Mouse (Mus musculus) heart, adult 2 months (tissue): ENCODE measurements around the gene Bscl2. TPM values are rescaled to one million over a fixed set of nuclear protein-coding genes. Genes with fewer than 3 reads are reported as not detected.
A peak's percentile ranks its signal among the peaks of the same experiment; 100 is the strongest.

Experiments
- DNase-seq, 2 experiments: peaks; one replicate each; pipeline ENCODE4 v3.0.0; 2021
- H3K27ac ChIP-seq: fragments of 200-600 bp; 2 replicates; pipeline ENCODE4 v1.8.1; 2022
- H3K27me3 ChIP-seq: fragments of 200-500 bp; 2 replicates; pipeline ENCODE4 v1.6.1; 2012; ENCODE audit warnings: mild to moderate bottlenecking, low read length, inconsistent platforms, mixed read lengths; ENCODE audit not compliant: control insufficient read depth, insufficient read depth
- H3K36me3 ChIP-seq: fragments of 200-500 bp; 2 replicates; pipeline ENCODE4 v1.6.1; 2012; ENCODE audit warnings: low read length, inconsistent platforms; ENCODE audit not compliant: control insufficient read depth, insufficient read depth
- H3K4me1 ChIP-seq: fragments of 200-500 bp; 2 replicates; pipeline ENCODE4 v1.6.1; 2011; ENCODE audit warnings: low read length; ENCODE audit not compliant: control insufficient read depth, insufficient read depth
- H3K4me3 ChIP-seq: fragments of 200-600 bp; 2 replicates; pipeline ENCODE4 v1.8.1; 2022
- H3K79me2 ChIP-seq: fragments of 200-500 bp; replicated peaks from 2 replicates; pipeline ENCODE4 v1.6.1; 2012; ENCODE audit warnings: mild to moderate bottlenecking, inconsistent platforms, low read length, moderate library complexity, mixed read lengths; ENCODE audit not compliant: control insufficient read depth, insufficient read depth
- H3K9ac ChIP-seq: fragments of 200-500 bp; 2 replicates; pipeline ENCODE4 v1.6.1; 2012; ENCODE audit warnings: low read depth, mild to moderate bottlenecking, control low read depth, inconsistent platforms, low read length, mixed read lengths
- CTCF ChIP-seq: fragments of 200-600 bp; IDR thresholded peaks from 2 replicates; pipeline ENCODE4 v1.8.1; 2022; ENCODE audit warnings: antibody characterized with exemption, mild to moderate bottlenecking, moderate library complexity
- EP300 ChIP-seq: fragments of 200-500 bp; IDR thresholded peaks from 2 replicates; pipeline ENCODE4 v1.6.1; 2011; ENCODE audit warnings: low read depth, low read length, control low read depth; ENCODE audit not compliant: insufficient read depth
- POLR2A ChIP-seq: fragments of 200-500 bp; IDR thresholded peaks from 2 replicates; pipeline ENCODE4 v1.6.1; 2011; ENCODE audit warnings: mild to moderate bottlenecking, low read depth, low read length, control low read depth; ENCODE audit not compliant: insufficient read depth
- WGBS: fragments of 180-500 bp; shearing (Covaris S2); methylation state at CpG from one replicate; pipeline ENCODE4 v1.1.7; 2018; 5-methylcytosine and 5-hydroxymethylcytosine counted together
- intact Hi-C: fragments of 180-260 bp; cut with DNase I; formaldehyde crosslinking; loops from one replicate; pipeline ENCODE4 v1.15.1; 2025
- polyA plus RNA-seq: library from polyadenylated mRNA; depleted of rRNA; stranded (reverse); fragments of >200 nt; gene quantifications from 2 replicates; pipeline ENCODE4 v1.2.3, GENCODE M21; 2012
- total RNA-seq, 2 experiments: library from RNA; stranded (reverse); gene quantifications; 2 replicates each; pipeline ENCODE4 v1.2.3; 2021

Gene Bscl2
- total and polyA plus RNA-seq, 3 experiments, result 22.6 to 67.7 (median 23.5) TPM

DNA sequence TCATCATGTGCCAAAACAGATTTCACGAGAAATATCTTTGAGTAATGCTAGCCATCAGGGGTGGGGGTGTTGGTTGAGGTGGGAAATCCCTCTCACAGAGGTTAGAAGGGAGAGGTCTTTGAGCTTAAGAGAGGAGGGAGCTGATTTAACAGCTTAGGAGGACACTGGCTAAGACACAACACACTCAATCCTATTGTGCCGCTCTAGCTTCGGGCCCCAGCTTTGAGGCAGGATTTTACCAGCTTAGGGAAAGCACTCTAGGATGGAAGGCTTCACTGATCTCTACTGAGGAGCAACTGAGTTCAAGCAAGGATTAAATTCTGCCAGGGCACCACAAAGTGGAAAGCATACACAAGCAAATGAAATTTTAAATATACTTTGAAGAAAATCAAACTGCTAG is 20.3 kb upstream of the Bscl2 start:
- no peak overlapping the region for H3K9ac ChIP-seq
- H3K27me3 ChIP-seq, result no peaks in the 10 kb centered on the region
- H3K27ac ChIP-seq, result no peak overlapping the region
- no peak overlapping the region for H3K4me3 ChIP-seq
- intact Hi-C loops, result loop anchor here (5.0 kb wide), 4 partner anchors 45 to 95 kb away; partner anchors contain the start of genes 1700092M07Rik, Nxf1, Slc3a2 and Stx5a
- peaks cover 1% of the 10 kb centered on the region; the same call in 1 of the 2 replicates for H3K79me2 ChIP-seq
- H3K4me1 ChIP-seq, result peaks cover 5% of the 10 kb centered on the region
- DNase-seq, result no peak
- H3K36me3 ChIP-seq, result peaks cover 6% of the 10 kb centered on the region
- no peak for TF ChIP-seq CTCF
- TF ChIP-seq EP300, result no peak
- no peak for TF ChIP-seq POLR2A
- 61% methylated on average over 3 of the region's 3 CpGs for WGBS

DNA sequence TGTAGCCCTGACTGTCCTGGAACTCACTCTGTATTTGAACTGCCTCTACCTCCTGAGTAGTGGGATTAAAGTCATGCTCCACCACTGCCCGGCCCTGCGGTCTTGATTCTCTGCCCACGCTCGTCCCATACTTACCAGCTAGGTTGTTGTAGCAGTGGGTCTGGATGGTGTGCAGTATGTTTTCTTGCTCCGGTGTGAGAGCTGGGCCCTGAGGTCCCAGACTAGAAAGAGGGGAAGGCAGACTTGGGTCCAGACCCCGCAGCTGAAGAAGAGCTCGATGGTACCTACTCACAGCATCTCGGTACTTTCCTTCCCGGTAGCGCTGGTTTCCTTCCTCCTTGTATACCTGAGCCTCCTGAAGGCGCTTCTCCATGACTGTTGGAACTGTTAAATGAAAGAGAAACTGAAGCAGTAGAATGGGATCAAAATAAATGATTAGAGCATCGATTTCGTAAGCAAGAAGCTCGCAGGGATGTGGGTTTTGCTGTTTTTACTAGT is 18.9 kb upstream of the Bscl2 start:
- Histone ChIP-seq H3K36me3 (peaks cover 18% of the 10 kb centered on the region), H3K4me3 (peak overlapping the region; percentile 86), H3K27ac (peak overlapping the region; percentile 97), H3K9ac (peak overlapping the region; percentile 62), H3K79me2 (peaks cover 1% of the 10 kb centered on the region; the same call in 1 of the 2 replicates), H3K27me3 (no peaks in the 10 kb centered on the region), H3K4me1 (peaks cover 7% of the 10 kb centered on the region)
- TF ChIP-seq EP300, result no peak
- no peak for TF ChIP-seq POLR2A
- no peak for TF ChIP-seq CTCF
- intact Hi-C loops, result loop anchor here (2.0 to 5.0 kb wide), 5 partner anchors 16 to 96 kb away; partner anchors contain the start of genes 1700092M07Rik, Nxf1, Slc3a2 and Stx5a
- WGBS, result 9% methylated on average over 14 of the region's 14 CpGs
- DNase-seq, result no peak

DNA sequence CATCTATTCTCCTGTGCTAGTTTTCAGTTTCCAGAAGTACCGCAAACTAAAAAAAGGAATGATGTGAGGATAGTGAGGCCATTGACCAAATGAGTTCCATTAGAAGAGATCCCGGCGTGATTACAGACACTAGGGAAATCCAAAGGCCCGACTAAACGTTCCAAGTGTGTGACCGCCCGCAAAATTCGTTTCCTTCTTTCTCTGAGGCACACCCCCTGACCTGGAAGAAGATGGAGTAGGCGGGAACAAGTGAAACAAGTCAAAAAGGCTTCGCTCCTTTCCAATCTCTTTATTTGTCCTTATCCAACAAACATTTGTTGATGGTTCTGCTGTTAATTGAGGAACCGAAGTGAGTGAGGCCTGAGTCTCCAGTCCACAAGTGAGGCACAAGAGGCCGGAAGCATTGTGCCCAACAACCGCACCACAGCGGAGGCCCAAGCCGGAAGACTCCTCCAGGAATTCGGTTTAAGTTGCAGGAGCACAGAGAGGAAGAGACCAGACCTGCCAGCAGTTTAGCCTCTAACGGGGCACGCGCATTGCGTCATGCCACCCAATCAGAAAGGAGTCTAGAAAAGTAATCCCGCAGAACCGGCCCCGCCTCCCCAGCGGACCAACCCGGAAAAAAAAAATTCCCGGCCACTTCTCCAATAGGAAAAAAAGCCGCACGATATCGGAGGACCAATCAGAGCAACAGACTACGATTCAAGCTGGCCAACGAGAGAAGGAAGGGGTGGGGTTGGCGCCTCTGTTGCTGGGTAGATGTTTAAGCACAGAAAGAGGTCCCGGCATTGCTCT is 18.3 kb upstream of the Bscl2 start, which contains the start of gene Ttc9c:
TSS of gene Ttc9c (minus strand) at position 533 of the 795 bp plus-strand sequence.
- peak within 1 kb of the TSS; percentile 97 for H3K27ac ChIP-seq
- H3K9ac ChIP-seq, result peak within 1 kb of the TSS; percentile 93
- peak; percentile 82 for TF ChIP-seq POLR2A
- no peak for TF ChIP-seq CTCF
- peak; percentile 79 for TF ChIP-seq EP300
- peaks cover 7% of the 10 kb centered on the region for H3K4me1 ChIP-seq
- peaks cover 1% of the 10 kb centered on the region; the same call in 1 of the 2 replicates for H3K79me2 ChIP-seq
- WGBS, result under 1% methylated on average over 33 of the region's 33 CpGs
- intact Hi-C loops, result loop anchor here (2.0 to 5.0 kb wide), 5 partner anchors 16 to 97 kb away; partner anchors contain the start of genes 1700092M07Rik, Nxf1, Slc3a2 and Stx5a
- no peaks in the 10 kb centered on the region for H3K27me3 ChIP-seq
- peak; percentile 91 to 98 for DNase-seq
- H3K36me3 ChIP-seq, result peaks cover 20% of the 10 kb centered on the region
- H3K4me3 ChIP-seq, result peak within 1 kb of the TSS; percentile 86

DNA sequence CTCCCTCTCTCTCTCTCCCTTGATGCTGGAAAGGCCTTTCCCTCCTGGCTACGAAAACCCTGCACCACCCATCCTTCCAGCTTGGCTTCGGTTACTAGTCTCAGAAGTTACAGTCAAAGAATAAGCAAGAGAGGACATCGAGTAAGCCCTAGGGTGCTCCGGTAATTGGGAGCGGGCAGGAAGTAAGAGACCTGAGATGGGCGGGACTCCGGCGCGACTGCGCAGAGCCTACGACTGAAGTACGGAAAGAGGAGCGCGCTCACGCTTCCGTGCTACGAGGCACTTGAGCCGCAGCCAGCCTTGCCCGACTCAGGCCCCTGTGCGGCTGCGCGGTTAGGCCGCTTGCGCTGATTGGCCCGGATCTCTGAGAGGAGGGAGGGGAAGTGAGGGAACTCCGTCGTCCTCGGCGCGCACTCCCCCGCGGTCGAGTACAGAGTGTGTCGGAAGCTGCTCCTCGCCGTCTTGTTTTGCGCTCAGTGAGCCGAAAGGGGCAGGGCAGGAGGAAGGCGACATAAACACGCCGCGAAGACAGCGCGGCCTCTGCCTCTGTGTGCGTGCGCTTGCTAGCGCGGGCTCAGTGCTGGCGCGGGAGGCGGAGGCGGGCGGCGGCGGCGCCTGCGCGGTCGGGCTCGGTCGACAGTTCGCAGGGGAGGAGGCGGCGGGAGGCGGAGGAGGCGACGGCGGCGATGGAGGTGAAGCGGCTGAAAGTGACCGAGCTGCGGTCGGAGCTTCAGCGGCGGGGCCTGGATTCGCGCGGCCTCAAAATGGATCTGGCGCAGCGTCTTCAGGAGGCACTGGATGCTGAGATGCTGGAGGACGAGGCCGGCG is 17.5 kb upstream of the Bscl2 start, which contains the start of gene Hnrnpul2:
TSS of gene Hnrnpul2 (plus strand) at position 415 of the 828 bp plus-strand sequence.
- intact Hi-C loops, result loop anchor here (2.0 to 5.0 kb wide), 6 partner anchors 17 to 98 kb away; partner anchors contain the start of genes 1700092M07Rik, Ganab, Nxf1 and Slc3a2
- DNase-seq, result peak; percentile 98 to 99
- H3K4me1 ChIP-seq, result peaks cover 7% of the 10 kb centered on the region
- H3K36me3 ChIP-seq, result peaks cover 27% of the 10 kb centered on the region
- H3K9ac ChIP-seq, result peak within 1 kb of the TSS; percentile 93
- peak within 1 kb of the TSS; percentile 97 for H3K27ac ChIP-seq
- TF ChIP-seq EP300, result 0 out of 2 replicates have a peak, but pooled peaks have one; percentile 11
- TF ChIP-seq POLR2A, result peak; percentile 97
- TF ChIP-seq CTCF, result no peak
- WGBS, result under 1% methylated on average over 83 of the region's 83 CpGs
- peaks cover 1% of the 10 kb centered on the region; the same call in 1 of the 2 replicates for H3K79me2 ChIP-seq
- H3K27me3 ChIP-seq, result no peaks in the 10 kb centered on the region
- peak within 1 kb of the TSS; percentile 86 for H3K4me3 ChIP-seq

DNA sequence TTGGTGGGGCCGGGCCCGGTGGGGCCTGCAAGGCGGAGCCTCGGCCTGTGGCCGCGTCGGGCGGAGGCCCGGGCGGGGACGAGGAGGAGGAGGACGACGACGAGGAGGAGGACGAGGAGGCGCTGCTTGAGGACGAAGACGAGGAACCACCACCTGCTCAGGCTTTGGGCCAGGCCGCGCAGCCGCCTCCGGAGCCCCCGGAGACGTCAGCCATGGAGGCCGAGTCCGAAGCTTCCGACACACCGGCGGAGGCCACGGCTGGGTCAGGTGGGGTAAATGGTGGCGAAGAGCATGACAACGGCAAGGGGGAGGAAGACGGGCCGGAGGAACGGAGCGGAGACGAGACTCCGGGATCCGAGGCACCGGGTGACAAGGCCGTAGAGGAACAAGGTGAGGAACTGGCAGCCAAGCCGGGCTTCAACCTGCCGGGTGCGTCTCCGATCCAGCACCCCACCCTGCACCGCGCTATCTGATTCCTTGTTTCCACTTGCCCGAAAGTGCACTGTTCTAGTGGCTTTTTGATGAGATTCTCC is 16.8 kb upstream of the Bscl2 start:
- WGBS, result under 1% methylated on average over 46 of the region's 48 CpGs
- peaks cover 27% of the 10 kb centered on the region for H3K36me3 ChIP-seq

More for the DNA sequence above, 16.8 kb upstream of the Bscl2 start:
- no peak for TF ChIP-seq EP300
- no peak for TF ChIP-seq POLR2A
- no peak for TF ChIP-seq CTCF
- Histone ChIP-seq H3K79me2 (peaks cover 1% of the 10 kb centered on the region; the same call in 1 of the 2 replicates), H3K9ac (peak overlapping the region; percentile 93), H3K27ac (peak overlapping the region; percentile 97), H3K4me3 (peak overlapping the region; percentile 86), H3K4me1 (peaks cover 7% of the 10 kb centered on the region), H3K27me3 (no peaks in the 10 kb centered on the region)
- intact Hi-C loops, result loop anchor here (5.0 kb wide), 1 partner anchor 77 kb away; the partner anchor contains the start of gene Ganab
- no peak for DNase-seq
